Mouse (Mus musculus) lung, postnatal 0 days (tissue): ENCODE data around the gene Prss33.

Experiments
- CTCF ChIP-seq: IDR thresholded peaks from 2 replicates; pipeline ENCODE4 v1.5.1; 2016; ENCODE audit warnings: antibody characterized with exemption, mild to moderate bottlenecking
- EP300 ChIP-seq: IDR thresholded peaks from 2 replicates; pipeline ENCODE4 v1.6.1; 2016; ENCODE audit warnings: antibody characterized with exemption, mild to moderate bottlenecking, control low read depth

- no peak for TF ChIP-seq CTCF
- no peak for TF ChIP-seq EP300
Observed at GRCm38 (mm10) chr17:23868513-23868912, 32.7 kb upstream of the Prss33 start.
